Mouse (Mus musculus) adrenal gland (tissue): ENCODE measurements around the gene Itln1.
"Not testable (repeated sequence)": the region's sequence is repeated elsewhere in the genome, so short reads cannot be mapped to it uniquely, and the experiment has no call there.

Experiments used
- intact Hi-C: fragments of 180-260 bp; cut with DNase I; formaldehyde crosslinking; loops from one replicate; pipeline ENCODE4 v1.15.1; 2025

Gene Itln1

DNA sequence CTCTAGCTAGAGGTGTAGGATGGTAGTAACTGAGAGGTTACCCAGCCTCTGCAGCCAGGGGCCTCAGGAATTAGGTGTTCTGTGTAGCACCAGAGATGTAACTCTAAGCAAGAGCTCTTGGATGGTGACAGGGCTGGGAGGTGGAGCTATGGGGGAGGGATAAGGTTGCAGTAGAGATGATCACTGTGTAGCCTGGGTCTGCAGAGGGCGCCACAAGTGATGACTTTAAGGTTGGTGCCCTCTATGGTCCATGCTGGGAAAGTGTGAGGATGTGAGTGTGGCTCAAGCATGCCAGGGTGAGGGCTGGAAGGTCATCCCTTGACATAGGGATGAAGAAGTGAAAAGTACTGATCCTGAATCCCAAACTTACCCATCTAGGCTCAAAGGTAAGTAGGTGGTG lies 20.1 kb downstream of the Itln1 start:
- intact Hi-C loops: no loop called here

DNA sequence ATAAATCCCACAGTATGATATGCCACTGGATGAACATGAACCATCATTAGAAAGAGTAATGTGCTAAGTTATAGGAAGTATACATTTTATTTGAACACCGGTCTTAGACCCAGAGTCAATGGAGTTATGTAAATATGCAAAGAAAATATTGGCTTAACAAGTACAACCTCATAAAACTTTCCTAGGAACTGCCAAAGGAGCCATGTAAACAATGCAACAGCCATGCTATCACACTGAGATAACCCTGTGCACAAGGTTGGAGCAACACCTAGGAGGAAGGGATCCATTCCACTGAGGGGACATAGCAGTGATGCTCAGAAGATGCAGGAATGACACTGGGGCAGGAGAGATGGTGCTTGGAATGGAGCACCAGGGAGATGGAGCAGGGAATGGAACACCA lies 21.3 kb downstream of the Itln1 start:
- intact Hi-C loops: no loop called here

DNA sequence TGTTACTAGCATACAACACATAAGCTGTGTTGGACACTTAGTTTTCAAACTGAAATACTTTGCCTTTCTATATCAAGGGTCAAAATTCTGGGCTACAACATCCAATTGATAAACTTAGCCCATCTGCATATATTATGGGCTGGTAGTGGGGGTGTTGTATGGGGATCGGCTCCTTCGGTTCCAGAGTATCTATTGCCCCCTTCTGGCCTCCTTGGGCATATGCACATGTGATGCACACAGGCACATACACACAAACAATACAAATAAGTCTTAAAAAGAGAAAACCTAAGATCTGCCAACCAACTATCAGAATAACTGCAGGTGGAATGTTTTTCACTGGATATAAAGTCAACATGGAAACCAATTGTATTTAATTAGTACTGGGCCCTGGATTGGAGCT lies 21.9 kb downstream of the Itln1 start:
- intact Hi-C loops: no loop called here

DNA sequence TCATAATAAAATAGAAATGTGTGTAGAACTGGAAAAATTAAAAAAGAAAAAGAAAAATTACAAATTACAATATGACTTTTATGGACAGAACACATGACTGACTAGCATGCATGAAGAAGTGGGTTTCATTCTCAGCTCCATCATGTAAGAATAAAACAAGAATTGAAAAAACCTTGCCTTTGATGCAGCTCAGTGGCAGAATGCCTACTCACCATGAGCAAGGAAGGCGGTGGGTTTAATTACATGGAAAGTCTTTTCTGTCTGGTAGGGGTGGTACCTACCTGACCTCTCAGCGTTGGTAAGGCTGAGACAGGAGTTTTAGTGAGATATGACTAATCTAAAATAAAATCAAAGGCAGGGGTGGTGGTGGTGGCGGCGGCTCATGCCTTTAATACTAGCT lies 30.5 kb downstream of the Itln1 start:
- intact Hi-C loops: loop anchor here (5.0 kb wide), 1 partner anchor 63 kb away; no protein-coding TSS in a partner anchor

DNA sequence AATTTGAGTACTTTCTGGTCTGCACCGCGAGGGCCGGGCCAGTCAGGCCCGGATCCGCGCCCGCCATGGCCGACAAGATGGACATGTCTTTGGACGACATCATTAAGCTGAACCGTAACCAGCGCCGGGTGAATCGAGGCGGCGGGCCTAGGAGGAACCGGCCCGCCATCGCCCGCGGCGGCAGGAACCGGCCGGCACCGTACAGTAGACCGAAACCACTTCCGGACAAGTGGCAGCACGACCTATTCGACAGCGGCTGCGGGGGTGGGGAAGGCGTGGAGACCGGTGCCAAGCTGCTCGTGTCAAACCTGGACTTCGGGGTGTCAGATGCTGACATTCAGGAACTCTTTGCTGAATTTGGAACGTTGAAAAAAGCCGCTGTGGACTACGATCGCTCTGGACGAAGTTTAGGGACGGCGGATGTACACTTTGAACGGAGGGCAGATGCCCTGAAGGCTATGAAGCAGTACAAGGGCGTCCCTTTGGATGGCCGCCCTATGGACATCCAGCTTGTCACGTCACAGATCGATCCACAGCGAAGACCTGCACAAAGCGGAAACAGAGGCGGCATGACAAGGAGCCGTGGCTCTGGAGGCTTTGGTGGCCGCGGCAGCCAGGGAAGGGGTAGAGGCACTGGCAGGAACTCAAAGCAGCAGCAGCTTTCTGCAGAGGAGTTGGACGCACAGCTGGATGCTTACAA lies 31.4 kb downstream of the Itln1 start:
- intact Hi-C loops: loop anchor here (5.0 kb wide), 1 partner anchor 64 kb away; no protein-coding TSS in a partner anchor

DNA sequence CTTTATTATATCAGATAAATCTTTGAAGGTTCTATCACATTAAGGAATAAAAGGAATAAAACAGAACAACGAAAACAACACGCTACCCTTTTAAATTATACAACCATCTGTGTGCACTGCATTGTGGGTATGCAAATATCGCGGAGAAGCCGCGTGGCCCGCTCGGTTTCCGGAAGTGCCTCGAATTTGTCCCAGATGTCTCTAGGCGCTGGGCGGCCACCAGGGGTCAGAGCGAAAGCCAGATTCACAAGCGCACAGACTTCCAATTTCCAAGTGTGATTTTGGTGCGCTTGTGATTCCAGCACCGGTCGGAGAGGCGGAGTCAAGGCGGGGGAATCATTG lies 31.9 kb downstream of the Itln1 start, which contains the start of gene Alyref2:
Gene Alyref2, plus strand, starts transcription at position 229 of the 342 bp plus-strand sequence.
- intact Hi-C loops: loop anchor here (5.0 kb wide), 1 partner anchor 64 kb away; no protein-coding TSS in a partner anchor

DNA sequence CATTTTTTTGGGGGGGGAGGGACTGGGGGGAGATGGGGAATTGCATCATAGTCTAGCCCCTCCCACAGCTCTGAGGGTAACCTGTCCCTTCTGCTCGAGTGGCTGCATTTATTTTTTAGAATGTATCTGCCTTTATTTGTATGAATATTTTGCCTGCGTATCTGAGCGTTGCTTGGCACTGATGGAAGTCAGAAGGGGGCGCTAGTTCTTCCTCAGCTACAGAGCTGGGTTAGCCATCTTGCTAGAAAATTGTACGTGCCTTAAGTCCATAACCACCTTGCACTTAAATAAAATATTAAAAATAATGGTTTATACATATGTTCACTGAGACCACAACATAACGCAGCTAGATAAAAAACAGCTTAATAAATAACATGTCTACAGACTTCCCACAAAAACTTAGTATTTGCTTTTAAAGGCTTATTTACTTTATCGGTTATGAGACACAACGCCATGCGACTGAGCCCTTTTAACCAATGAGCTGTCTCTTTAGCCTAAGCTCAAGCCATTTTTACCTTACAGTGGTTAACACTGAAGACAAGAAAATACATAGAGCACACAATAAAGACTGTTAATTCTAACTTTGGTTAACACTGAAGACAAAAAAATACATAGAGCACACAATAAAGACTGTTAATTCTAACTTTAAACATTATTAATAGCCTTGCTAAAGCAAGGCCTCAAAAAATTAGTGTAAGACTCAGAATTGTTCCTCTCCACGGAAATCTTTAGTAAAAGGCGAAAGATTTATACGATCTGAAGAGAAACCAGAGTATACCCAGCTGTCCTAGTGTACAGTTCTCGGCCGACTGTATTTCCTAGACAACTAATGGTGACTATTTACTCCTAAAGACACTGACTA lies 32.5 kb downstream of the Itln1 start:
- intact Hi-C loops: loop anchor here (5.0 kb wide), 1 partner anchor 65 kb away; no protein-coding TSS in a partner anchor

DNA sequence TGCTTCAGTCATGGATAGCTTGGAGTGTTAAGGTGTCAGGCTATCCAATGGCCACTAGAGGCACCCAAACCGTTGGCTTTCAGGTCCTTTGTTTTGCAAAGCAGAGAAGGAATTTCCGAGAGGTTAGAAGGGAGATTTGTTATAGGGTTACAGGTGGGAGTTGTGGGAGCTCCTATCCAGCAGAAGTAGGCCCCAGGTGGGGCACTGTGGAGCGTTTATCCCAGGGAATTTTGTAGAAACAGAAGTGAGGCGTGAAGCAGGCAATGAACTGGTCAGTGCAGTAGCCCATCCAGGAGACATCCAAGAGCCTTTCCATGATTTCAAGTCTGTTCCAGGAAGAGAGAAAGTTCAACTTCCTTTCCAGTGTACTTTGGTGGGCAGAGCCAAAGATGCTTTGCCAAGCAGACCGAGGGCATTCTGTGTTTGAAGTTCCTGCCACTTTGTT lies 33.4 kb downstream of the Itln1 start:
- intact Hi-C loops: loop anchor here (5.0 kb wide), 1 partner anchor 66 kb away; no protein-coding TSS in a partner anchor

DNA sequence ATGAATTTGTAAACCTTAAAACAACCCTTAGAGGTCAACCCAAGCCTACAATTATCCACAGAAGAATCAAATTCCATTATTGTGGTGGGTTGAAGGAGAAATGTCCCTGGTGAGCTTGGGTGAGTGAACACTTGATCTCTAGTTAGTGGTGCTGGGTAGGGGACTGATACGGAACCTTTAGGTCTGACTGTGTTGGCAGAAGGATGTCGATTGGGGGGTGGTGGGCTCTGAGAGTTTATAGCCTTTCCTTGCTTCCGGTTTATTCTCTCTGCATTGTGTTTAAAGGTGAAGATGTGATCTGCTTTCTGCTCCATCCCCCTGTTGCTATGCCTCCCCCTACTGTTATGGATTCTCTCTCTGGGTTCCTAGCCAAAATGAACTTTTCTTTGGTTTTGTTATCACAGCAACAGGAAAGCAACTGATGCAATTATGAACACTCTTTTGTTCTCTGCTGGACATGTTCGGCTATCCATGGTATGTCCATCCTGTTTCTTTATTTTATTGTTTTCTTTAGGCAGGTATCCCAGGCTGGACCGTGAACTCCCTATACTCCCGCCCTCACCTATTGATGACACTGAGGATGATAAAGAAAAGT lies 34.0 kb downstream of the Itln1 start:
- intact Hi-C loops: loop anchor here (5.0 kb wide), 1 partner anchor 66 kb away; no protein-coding TSS in a partner anchor

DNA sequence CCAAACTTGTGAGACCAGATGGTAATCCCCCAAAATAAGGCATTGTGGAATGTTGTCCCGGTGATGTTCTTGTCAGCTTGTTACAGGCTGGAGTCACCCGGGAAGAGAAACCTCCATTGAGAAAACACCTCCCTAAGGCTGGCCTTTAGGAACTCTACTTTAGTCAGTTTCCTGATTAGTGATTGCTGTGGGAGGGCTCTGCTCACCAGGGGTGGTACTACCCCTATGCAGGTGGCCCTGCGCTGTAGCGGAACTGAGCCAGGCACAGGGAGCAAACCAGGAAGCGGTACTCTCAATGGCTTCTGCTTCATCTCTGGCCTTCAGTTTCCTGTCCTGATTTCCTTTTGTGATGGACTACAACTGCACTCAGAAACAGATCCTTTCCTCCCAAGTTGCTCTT lies 35.2 kb downstream of the Itln1 start:
- intact Hi-C loops: loop anchor here (5.0 kb wide), 1 partner anchor 67 kb away; no protein-coding TSS in a partner anchor

DNA sequence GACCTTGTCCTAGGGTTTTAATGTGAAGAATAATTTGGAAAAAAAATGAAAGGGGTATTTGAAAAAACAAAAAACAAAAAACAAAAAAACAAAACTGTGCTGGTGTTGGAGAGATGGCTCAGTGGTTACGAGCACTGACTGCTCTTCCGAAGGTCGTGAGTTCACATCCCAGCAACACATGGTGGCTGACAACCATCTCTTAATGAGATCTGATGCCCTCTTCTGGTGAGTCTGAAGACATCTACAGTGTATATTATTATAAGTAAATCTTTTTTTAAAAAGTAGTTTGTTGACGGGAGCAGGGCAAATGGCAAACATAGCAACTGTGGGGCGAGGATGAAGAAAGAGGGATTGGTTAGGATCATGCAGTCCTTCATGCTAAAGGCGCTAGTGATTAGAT lies 39.7 kb downstream of the Itln1 start:
- intact Hi-C loops: no loop called here

DNA sequence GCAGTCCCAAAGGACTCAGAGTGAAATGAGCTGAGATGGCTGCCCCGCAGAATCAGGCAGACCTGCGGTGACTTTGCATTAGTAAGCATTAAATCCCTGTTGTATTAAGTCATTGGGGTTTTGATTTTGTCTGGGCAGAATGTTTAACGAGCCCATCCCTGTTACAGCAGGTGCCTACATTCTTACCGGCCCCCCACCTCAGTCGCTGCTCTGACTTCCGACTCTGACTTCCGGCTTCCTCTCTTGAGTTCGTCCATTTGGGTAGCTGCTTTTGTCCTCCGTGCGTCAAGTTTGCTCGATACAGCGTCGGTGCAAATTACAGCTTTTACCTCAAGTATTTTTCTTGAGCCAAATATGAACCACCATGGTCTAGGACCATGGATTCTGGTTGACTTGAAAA lies 40.9 kb downstream of the Itln1 start:
- intact Hi-C loops: no loop called here

DNA sequence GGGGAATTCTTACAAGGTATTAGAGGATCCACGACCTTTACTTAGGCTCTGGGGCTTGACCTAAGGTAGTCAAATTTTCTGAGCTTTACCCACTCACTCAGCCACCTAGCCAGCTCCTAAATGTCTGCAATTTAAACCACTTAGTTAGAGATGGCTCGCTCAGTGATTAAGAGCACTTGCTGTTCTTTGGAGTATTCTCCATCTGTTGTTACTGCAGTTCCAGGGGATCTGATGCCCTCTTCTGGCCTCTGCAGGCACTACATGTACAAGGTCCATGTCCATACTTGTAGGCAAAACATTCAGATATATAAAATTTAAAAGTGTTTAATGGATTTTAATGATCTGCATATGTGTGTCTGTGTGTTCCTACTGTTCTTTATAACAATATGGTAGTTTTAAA lies 56.1 kb downstream of the Itln1 start:
- intact Hi-C loops: loop anchor here (2.0 to 5.0 kb wide), 3 partner anchors 67 to 157 kb away; partner anchors contain the start of genes Klhdc9 and Usf1

DNA sequence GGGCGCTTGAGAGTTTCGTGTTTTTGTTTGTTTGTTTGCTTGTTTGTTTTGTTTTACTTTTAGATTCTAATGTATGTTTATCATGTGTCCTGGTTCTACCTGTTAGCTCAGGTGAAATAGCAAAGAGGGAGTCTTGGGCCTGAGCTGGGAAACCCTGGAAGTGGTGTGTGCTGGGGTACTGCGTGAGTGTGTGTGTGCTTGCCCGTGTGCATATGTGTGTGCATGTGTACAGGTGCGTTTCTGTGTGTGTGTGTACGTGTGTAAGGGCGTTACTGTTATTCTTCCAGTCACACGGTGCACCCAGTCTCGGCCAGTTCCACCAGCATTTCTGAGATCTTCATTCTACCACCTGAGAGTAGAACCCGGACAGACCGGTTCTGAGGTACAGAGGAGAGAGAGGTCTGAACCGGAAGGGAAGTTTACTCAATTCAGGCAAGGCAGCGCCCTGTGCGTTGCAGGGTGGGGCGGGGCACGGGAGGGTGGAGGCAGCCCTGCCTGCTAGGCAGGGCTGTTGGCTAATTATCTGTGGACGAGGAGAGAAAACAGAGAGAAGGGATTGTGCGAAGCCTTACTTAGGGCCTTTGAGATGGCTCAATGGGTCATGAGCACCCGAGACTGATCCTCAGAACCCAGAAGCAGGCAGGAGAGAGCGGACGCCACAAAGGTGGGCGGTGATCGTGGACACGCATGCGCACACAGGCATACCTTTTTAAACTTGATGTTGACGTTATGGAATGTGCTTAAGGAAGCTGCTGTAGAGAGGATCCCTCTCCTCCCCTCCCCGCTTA lies 57.1 kb downstream of the Itln1 start:
- intact Hi-C loops: loop anchor here (2.0 to 5.0 kb wide), 3 partner anchors 66 to 156 kb away; partner anchors contain the start of genes Klhdc9 and Usf1

DNA sequence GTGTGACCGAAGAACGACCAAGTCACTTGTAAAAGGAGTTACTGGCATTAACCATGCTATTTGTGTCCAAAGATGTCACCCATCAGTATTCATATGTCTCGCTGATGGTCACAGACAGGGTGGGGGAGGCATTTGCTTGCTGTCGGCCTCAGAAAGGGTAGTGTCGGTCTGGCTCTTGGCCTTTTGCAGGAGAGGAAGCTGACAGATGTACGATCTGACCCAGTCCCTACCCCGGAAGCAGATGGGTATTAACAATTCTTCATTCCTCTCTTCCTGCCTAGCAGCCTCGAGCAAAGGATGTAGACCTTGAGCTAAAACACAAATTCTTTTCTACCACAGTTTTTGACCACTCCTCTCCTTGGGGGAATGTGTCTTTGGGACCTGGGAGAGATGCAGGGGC lies 58.0 kb downstream of the Itln1 start:
- intact Hi-C loops: loop anchor here (5.0 kb wide), 2 partner anchors 65 to 155 kb away; partner anchors contain the start of gene Usf1

DNA sequence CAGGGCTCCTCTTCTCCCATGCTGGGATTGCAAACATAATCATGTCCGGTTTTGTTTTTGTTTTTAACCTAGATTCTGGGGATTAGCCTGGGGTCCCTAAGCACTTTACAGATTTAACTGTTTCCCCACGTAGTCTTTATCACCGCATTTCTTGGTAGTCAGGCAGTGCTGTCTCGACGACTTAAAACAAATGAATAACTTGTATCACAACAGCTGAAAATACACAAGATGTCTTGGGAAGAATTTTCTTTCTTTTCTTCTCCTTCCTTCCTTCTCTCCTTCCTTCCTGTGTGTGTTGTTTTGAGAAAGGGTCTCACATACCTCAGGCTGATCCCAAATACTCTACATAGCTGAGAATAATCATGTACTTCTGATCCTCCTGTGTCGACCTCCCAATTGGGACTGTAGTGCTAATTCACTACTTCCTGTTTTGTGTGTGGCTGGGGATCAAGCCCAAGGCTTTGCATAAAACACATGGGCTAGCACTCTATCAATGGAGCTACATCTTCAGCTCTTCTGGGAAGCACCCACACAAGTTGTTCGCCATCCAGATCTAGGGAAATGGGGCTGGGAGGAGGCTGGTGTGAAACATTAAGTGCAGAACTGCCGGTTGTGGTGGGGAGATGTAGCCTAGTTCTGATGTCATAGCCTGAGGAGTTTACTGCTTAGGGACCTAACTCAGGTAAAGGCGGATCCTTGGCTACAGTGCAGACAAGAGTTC lies 61.0 kb downstream of the Itln1 start:
- intact Hi-C loops: no loop called here

DNA sequence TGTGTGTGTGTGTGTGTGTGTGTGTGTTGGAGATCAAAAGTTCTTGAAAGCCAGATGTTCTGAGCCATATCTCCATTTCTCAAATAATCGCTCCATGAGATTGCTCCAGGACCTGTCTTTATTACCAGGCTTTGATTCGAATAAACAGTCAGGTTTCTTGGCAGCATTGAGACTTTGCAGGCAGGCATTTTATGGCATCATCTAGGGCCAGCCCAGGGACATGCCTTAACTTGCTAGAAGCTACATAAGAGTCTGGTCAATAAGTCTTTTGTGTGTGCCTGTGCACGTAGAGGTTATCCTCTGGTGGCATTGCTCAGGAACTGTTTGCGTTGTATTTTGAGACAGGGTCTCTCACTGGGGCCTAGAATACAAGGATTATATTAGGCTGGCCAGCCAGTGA lies 61.6 kb downstream of the Itln1 start:
- intact Hi-C loops: no loop called here

DNA sequence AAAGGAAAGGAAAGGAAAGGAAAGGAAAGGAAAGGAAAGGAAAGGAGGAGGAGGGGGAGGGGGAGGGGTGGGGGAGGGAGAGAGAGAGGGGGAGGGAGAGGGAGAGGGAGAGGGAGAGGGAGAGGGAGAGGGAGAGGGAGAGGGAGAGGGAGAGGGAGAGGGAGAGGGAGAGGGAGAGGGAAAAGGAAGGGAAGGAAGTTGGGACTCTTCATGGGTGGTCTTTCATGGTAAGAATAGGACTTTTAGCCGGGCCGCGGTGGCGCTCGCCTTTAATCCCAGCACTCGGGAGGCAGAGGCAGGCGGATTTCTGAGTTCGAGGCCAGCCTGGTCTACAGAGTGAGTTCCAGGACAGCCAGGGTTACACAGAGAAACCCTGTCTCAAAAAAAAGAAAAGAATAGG lies 63.2 kb downstream of the Itln1 start:
- intact Hi-C loops: not testable (repeated sequence)

DNA sequence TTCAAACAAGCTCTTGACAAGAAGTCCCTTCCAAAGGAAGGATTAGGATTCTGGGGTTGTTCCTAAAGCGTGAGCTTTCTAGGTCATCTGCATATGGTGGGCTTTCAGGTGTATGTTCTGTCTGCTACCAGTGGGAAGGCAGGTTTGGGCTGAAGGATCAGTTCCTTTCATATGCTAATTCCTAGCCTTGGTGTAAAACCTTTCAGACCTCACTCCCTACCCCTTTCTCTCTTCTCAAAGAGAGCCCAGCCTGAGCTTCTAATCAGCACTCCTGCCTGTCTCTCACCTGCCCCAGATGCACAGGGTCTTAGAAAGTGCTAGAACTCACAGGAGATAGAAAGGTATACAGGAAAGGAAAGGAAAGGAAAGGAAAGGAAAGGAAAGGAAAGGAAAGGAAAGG lies 63.6 kb downstream of the Itln1 start:
- intact Hi-C loops: no loop called here

DNA sequence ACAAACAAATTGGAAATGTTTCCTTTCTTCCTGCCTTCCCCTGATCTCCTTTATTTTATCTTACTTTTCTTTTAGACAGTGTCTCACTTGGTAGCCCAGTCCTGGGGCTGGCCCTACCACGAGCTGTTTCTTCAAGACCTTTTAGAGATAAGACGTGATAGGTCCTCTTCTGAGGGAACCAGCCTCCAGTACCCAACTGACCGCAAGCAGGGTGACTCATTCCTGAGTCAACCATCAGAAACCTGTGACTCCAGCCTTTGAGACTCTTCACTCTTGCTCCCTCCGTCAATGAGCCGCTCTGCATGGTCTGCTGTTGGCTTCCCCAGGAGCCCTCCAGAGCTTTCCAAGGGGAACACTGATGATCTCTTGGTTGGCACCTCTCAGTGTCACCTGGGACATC lies 64.2 kb downstream of the Itln1 start:
- intact Hi-C loops: no loop called here
